Mouse (Mus musculus) intestine, embryonic 14.5 days (tissue): Measurements from ENCODE around the gene Spata13. TPM values are rescaled to one million over a fixed set of nuclear protein-coding genes. Genes with fewer than 3 reads are reported as not detected.

ENCODE experiments used
- ATAC-seq: fragments of 200-750 bp; cut with Nextera tagmentation; replicated peaks from 2 replicates; pipeline ENCODE4 v1.8.0; 2017; ENCODE audit warnings: low read depth, moderate number of reproducible peaks, moderate TSS enrichment, moderate library complexity; ENCODE audit not compliant: low FRiP score, low TSS enrichment
- DNase-seq: peaks from one replicate; pipeline ENCODE4 v3.0.0-alpha.2; 2018; ENCODE audit warnings: low spot score
- H3K27ac ChIP-seq: fragments of 300-500 bp; sonication (generic); 2 replicates; pipeline ENCODE4 v1.5.1; 2014; ENCODE audit warnings: low read depth, mild to moderate bottlenecking, control low read depth
- H3K27me3 ChIP-seq: fragments of 300-500 bp; sonication (generic); replicated peaks from 2 replicates; pipeline ENCODE4 v1.6.1; 2014; ENCODE audit warnings: low read length, control low read depth; ENCODE audit not compliant: control insufficient read depth, insufficient read depth
- H3K36me3 ChIP-seq: fragments of 300-500 bp; sonication (generic); 2 replicates; pipeline ENCODE4 v1.6.1; 2014; ENCODE audit warnings: low read length, control low read depth; ENCODE audit not compliant: control insufficient read depth, insufficient read depth
- H3K4me1 ChIP-seq: fragments of 300-500 bp; sonication (generic); replicated peaks from 2 replicates; pipeline ENCODE4 v1.6.1; 2014; ENCODE audit warnings: low read length, control low read depth, mixed read lengths; ENCODE audit not compliant: control insufficient read depth, insufficient read depth
- H3K4me2 ChIP-seq: fragments of 300-500 bp; sonication (generic); 2 replicates; pipeline ENCODE4 v1.6.1; 2014; ENCODE audit warnings: low read length
- H3K4me3 ChIP-seq: fragments of 300-500 bp; sonication (generic); 2 replicates; pipeline ENCODE4 v1.5.1; 2014; ENCODE audit warnings: low read depth, low read length, control low read depth, mixed read lengths
- H3K9ac ChIP-seq: fragments of 300-500 bp; sonication (generic); 2 replicates; pipeline ENCODE4 v1.6.1; 2014; ENCODE audit warnings: mild to moderate bottlenecking, low read length
- H3K9me3 ChIP-seq: fragments of 300-500 bp; sonication (generic); 2 replicates; pipeline ENCODE4 v1.6.1; 2016; ENCODE audit warnings: low read length, control low read depth; ENCODE audit not compliant: control insufficient read depth
- WGBS: fragments of 180-500 bp; shearing (Covaris S2); extraction: QIAGEN DNeasy Blood & Tissue Kit; methylation state at CpG from one replicate; pipeline ENCODE4 v1.1.7; 2014; 5-methylcytosine and 5-hydroxymethylcytosine counted together
- polyA plus RNA-seq: library from polyadenylated mRNA; unstranded; fragments of >200 nt; fragmentation: Nextera tagmentation; extraction: Ambion mirVana; gene quantifications from 2 replicates; pipeline ENCODE4 v1.2.1, GENCODE M21; 2014

The Spata13 gene
- polyA plus RNA-seq, 1 experiment from 2014 or later: 23.1 TPM

DNA sequence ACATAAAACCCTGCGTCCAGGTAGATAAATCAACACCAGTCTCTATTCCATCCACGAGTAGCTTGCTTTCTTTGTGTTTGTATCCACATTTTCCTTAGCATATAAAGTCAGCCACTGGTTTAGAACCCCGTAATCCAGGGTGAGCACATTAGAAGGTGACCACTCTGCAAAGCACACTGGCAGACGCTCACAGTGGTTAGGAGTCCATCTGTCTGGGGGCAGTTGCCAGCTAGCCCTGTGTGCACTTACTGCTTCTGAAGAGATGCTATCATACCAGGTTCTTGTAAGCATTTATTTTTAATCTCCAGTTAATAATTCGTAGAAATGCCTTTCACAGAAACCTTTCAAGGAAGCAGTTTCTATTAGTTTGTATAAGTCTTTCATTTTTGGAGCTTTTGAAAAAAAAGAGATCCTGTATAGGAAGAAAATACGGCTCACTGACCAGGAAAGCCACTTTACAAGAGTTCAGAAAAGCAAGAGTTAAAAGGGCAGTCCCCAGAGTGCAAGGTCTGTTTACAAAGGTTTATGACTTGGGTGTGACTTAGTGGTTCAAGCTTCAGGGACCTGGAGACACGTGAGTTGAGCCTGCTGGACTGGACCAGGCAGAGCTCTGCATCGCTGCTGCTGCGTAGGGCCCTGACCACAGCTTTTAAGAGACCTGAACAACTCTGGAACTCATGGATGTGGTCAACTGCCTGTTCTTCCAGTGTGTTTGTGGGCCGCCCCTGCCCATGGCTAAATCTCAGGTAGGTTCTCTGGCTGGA, 68.8 kb downstream of the Spata13 start:
- Histone ChIP-seq H3K4me1 (peaks cover 12% of the 10 kb centered on the region), H3K9ac (no peak overlapping the region), H3K27ac (no peak overlapping the region), H3K9me3 (no peaks in the 10 kb centered on the region), H3K4me2 (peak overlapping the region; percentile 37), H3K27me3 (no peaks in the 10 kb centered on the region), H3K4me3 (no peak overlapping the region), H3K36me3 (no peaks in the 10 kb centered on the region)
- DNase-seq (no peak), ATAC-seq (peak; percentile 66)
- 54% methylated on average over 10 of the region's 10 CpGs for whole genome bisulfite sequencing

DNA sequence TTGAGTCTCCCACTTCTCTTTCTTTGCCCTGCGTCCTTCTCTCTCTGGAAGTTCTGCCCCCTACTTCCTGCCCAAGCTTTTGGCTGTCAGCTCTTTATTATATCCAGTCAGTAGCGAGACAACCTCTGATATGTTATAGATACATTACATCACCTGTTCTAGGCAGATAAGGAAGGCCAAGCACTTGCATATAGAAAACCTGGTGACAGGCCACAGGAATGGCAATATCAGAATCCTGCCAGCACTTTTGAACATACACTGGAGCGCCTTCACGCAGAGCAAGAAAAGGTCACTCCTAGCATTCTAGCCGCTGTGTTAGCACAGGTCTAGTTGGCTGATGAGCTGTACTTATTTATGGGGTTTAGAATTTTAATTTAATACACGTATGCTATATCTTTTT, 70.7 kb downstream of the Spata13 start:
- Histone ChIP-seq H3K36me3 (no peaks in the 10 kb centered on the region), H3K4me1 (peaks cover 12% of the 10 kb centered on the region), H3K4me2 (peak overlapping the region; percentile 37; the same call in 1 of the 2 replicates), H3K27ac (0 out of 2 replicates have a peak overlapping the region, but pooled peaks have one; percentile 22), H3K27me3 (no peaks in the 10 kb centered on the region), H3K4me3 (no peak overlapping the region), H3K9me3 (no peaks in the 10 kb centered on the region), H3K9ac (no peak overlapping the region)
- ATAC-seq (0 out of 2 replicates have a peak, but pooled peaks have one; percentile 13), DNase-seq (no peak)
- WGBS: 58% methylated on average over 6 of the region's 6 CpGs

DNA sequence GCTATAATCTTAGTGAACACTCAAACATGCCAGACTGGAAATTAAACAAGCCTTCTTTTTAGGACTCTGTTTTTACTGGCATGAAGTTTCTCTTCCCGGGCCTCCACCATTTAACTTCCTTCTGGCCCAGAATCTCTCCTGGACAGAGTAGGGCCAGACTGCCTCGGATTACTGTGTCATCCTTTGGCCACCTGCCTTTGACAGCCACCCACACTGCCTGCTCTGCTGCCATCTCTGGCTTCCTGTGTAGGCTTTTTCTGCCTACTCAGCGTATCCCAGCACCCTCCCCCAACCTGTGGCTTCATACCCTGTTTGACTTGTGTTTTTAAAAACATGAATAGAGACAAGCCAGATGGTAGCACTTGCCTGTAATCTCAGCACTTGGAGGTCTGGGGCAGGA, 71.2 kb downstream of the Spata13 start:
- no peak overlapping the region for H3K4me3 ChIP-seq
- H3K36me3 ChIP-seq: no peaks in the 10 kb centered on the region
- peaks cover 12% of the 10 kb centered on the region for H3K4me1 ChIP-seq
- H3K9me3 ChIP-seq: no peaks in the 10 kb centered on the region
- H3K9ac ChIP-seq: no peak overlapping the region
- H3K4me2 ChIP-seq: no peak overlapping the region
- DNase-seq (no peak), ATAC-seq (no peak)
- no peaks in the 10 kb centered on the region for H3K27me3 ChIP-seq
- WGBS: 25% methylated on average over 3 of the region's 3 CpGs
- 0 out of 2 replicates have a peak overlapping the region, but pooled peaks have one; percentile 22 for H3K27ac ChIP-seq

DNA sequence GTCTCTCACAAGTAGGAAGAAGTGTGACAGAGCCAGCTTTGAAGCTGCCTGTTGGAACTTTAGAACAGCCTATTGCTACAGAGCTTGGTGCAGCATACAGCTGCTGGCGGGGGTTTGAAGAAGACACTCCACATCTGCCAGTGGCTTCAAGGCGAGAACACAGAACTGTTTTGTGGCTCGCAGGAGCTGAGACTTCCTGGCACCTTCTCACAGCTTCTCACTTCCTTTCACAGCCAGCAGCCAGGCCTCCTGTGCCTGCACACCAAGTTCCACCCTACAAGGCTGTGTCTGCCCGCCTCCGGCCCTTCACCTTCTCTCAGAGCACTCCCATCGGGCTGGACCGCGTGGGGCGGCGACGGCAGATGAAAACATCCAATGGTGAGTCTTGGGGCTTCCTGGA, 75.4 kb downstream of the Spata13 start:
- H3K9ac ChIP-seq: no peak overlapping the region
- no peak for ATAC-seq

DNA sequence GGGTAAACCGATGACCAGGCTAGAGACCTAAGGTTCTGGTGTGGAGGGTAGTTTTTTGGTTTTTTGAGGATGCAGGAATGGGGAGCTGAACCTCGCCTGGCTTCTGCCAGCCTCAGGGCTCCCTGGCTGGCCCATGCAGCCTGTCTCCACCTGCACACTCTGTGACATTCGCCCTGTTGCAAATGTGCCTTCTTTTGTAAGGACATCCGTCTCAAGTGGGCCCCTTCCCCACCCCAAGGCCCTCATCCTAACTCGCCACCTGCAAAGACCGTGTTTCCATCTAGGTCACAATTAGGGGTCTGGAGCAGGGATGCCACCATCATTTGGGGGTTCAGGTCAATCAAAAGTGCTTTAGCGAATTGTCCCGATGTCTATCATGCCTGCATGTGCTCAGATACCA, 75.9 kb downstream of the Spata13 start:
- H3K9ac ChIP-seq: no peak overlapping the region
- 92% methylated on average over 8 of the region's 8 CpGs for WGBS
- peaks cover 10% of the 10 kb centered on the region for H3K4me1 ChIP-seq
- no peak overlapping the region for H3K4me3 ChIP-seq
- no peaks in the 10 kb centered on the region for H3K27me3 ChIP-seq
- DNase-seq (no peak), ATAC-seq (no peak)
- 0 out of 2 replicates have a peak, but pooled peaks cover 5% of the 10 kb centered on the region for H3K36me3 ChIP-seq
- H3K27ac ChIP-seq: no peak overlapping the region
- no peak overlapping the region for H3K4me2 ChIP-seq
- H3K9me3 ChIP-seq: no peaks in the 10 kb centered on the region

More for the DNA sequence above, 75.4 kb downstream of the Spata13 start:
- Histone ChIP-seq H3K27me3 (no peaks in the 10 kb centered on the region), H3K4me1 (peaks cover 12% of the 10 kb centered on the region), H3K27ac (no peak overlapping the region), H3K4me2 (no peak overlapping the region), H3K36me3 (0 out of 2 replicates have a peak, but pooled peaks cover 5% of the 10 kb centered on the region), H3K4me3 (no peak overlapping the region), H3K9me3 (no peaks in the 10 kb centered on the region)
- 47% methylated on average over 11 of the region's 11 CpGs for WGBS
- no peak for DNase-seq

DNA sequence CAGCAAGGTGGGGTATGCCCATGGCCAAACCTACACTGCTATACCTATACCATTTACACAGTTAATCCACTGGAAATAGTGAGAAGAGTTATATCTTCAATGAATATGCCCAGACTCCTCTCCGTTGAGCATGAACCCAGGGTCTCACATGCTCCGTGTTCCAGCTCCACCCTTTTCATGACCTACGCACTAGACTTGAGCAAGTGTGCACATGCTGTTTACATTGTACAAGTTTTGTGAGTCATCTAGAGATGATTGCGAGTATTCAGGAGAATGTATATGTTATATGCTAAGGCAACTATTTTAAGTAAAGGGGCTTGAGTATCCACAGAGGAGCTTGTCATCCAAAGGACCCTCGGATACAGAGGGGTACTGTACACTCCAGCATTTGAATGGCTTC, 77.4 kb downstream of the Spata13 start:
- Histone ChIP-seq H3K9ac (no peak overlapping the region), H3K4me2 (no peak overlapping the region), H3K4me3 (no peak overlapping the region), H3K27me3 (no peaks in the 10 kb centered on the region), H3K36me3 (0 out of 2 replicates have a peak, but pooled peaks cover 5% of the 10 kb centered on the region), H3K9me3 (no peaks in the 10 kb centered on the region), H3K4me1 (no peaks in the 10 kb centered on the region), H3K27ac (no peak overlapping the region)
- ATAC-seq (no peak), DNase-seq (no peak)
- WGBS: 80% methylated on average over 5 of the region's 5 CpGs

DNA sequence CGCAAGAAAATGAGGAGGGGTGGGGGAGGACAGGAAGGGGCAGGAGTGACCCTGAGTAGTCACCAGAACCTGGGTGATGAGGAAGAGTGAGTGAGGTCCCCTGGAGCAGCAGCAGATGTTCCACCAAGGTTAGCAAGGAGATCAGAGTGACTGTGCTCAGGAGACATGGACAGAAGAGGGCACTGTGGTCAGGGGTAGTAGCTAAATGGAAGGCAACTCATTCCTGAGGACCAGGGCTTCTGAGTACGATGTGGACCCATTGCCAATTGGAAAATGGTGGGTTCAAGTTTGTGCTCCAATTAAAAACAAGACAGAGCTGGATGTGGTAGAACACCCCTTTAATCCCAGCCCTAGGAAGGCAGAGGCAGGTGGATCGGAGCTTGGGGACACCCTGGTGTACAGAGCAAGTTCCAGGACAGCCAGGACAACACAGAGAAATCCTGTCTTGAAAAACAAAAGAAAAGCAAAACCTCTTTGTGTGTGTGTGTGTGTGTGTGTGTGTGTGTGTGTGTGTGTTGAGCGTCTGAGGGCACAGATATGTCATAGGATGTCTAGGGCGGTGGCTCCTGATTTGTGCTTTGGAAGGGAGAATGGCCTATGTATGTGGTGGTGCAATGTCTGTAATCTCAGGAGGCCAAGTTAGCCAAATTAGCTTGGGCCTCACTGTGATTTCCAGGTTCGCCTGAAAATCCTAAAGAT, 77.9 kb downstream of the Spata13 start:
- H3K27ac ChIP-seq: no peak overlapping the region
- H3K27me3 ChIP-seq: no peaks in the 10 kb centered on the region
- H3K9ac ChIP-seq: no peak overlapping the region
- DNase-seq (no peak), ATAC-seq (no peak)
- 89% methylated on average over 6 of the region's 6 CpGs for WGBS
- H3K4me3 ChIP-seq: no peak overlapping the region
- H3K4me1 ChIP-seq: no peaks in the 10 kb centered on the region
- no peak overlapping the region for H3K4me2 ChIP-seq
- H3K36me3 ChIP-seq: 0 out of 2 replicates have a peak, but pooled peaks cover 5% of the 10 kb centered on the region
- no peaks in the 10 kb centered on the region for H3K9me3 ChIP-seq

DNA sequence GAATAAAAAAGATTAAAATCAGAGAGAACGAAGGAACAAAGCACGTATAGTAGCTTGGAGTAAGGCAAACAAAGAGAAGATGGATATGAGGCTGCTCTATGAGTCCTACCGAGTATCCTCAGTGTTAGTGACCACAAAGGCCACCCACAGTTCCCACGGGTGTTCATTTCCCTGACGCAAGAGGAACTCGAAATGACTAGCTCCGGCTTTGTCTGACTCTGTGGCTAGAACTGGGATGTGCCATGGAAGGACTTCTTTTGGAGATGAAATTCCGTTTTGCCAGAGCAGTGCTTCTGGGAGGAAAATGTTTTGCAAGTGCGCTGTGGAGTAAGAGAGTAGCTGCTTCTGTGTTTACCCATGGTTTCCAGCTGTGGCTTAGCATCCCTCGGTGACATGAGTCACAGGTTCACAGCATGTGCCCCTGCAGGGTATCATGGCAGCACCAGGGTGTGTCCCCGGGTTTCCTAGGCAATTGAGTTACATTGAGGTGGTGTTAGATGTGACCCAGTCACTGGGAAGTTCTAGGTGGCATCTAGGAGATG, 78.6 kb downstream of the Spata13 start:
- 87% methylated on average over 11 of the region's 11 CpGs for WGBS
- H3K9me3 ChIP-seq: no peaks in the 10 kb centered on the region
- no peak overlapping the region for H3K4me3 ChIP-seq
- no peaks in the 10 kb centered on the region for H3K27me3 ChIP-seq
- no peak overlapping the region for H3K27ac ChIP-seq
- no peak overlapping the region for H3K4me2 ChIP-seq
- H3K36me3 ChIP-seq: 0 out of 2 replicates have a peak, but pooled peaks cover 5% of the 10 kb centered on the region
- H3K9ac ChIP-seq: no peak overlapping the region
- ATAC-seq: no peak
- DNase-seq: no peak
- H3K4me1 ChIP-seq: no peaks in the 10 kb centered on the region
